Mouse (Mus musculus): ENCODE measurements around the gene Timm17b.
"Not testable (repeated sequence)": the region's sequence is repeated elsewhere in the genome, so short reads cannot be mapped to it uniquely, and the experiment has no call there.

The Timm17b gene

DNA sequence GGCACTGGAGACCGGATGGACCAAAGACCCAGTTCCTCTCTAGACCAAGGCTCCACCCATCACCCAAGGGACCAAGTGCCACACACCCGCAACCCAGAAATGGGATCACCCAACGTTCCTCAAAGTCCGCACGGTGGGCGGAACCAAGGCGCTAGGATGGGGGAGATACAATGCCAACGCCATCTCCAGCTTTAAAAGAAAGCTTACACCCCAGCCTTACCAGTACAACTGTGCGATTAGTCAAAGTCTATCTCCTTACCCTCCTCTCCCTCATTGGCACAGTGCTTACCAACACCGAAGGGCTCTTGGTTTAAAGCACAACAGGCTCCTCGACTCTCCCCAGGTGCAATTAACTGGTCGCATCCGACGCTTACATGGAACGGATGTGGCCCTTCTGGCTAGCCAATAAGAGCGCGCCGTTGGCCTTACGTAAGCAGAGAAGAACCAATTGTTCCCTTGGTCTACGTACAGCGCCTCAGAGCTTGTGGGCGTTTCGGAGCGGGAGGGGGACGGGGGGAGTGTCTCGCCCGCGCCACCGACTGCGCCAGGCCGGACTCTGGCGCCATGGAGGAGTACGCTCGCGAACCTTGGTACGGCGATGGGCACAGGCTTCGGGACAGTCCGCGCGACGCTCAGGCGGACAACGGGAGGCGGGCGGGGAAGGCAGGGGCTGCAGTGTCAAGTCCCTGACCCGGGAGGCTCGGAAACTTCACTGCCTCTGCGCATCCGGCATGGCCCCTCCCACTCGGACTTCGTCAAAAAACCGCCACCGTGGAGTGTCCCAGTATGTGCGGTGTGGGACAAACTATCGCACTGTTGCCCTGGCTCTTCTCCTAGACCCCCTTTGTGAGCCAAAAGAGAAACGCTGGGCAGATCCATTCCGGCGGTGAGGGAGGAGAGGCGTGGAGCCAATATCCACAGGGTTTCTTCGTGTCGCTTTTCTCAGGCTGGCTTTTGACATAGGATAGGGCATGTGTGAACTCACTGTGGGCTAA, at the start of gene Timm17b, which contains the start of gene Pqbp1:
Timm17b (plus strand) TSS at position 478 of the 995 bp plus-strand sequence.
Pqbp1 (minus strand) TSS at position 390 of the 995 bp plus-strand sequence.
- peak; percentile 69 to 74 for DNase-seq (ENCODE audit: low read depth in 2 of 2, low spot score in 2 of 2)

DNA sequence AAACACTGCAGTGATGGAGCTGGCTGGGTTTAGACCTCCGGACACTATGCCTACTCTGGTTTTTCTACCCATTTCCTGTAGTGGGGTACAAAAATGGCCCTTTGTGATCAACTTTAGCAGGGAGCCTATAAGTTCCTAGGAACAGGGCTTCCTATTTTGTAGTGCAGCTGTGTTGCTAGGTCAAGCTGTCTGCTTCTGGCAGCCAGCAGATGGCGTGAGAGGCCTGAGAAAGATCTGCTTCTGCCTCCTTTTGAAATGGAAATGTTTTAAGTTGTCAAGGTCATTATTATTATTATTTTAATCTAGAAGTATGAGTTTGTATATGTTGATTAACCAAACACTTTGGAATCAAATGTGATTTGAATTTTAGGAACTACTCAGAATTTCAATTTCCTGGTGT, 44.6 kb upstream of the Timm17b start:
- peak in 1 of 2 experiments; percentile 46 for DNase-seq (ENCODE audit: low read depth in 2 of 2, low spot score in 2 of 2)

DNA sequence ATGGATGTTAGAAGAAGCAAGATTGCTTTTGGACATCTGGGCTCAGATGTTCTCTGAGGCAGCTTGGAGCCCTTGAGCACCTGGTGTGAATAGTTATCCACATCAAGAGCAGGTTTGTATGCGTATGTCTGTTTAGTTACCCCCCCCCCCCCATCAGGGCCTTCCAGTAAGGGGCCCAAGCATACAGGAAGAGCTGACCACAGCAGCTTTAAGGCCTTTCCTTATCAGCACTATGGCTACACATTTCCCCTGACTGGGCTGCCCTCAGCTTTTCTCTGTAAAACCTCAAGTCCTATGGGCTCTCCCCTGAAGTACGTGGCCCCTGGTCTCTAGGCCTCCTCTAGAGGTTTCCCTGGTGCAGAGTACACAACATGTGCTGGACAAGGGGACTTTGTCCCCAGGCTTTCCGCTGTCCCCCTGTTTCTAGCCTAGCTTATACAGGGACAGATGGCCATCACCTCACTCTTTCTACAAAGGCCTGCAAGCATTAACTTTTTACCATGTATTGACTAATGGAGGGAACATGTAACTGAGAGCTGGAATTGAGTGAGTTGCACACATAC, 39.9 kb upstream of the Timm17b start:
- no peak for DNase-seq (ENCODE audit: low read depth in 2 of 2, low spot score in 2 of 2)

DNA sequence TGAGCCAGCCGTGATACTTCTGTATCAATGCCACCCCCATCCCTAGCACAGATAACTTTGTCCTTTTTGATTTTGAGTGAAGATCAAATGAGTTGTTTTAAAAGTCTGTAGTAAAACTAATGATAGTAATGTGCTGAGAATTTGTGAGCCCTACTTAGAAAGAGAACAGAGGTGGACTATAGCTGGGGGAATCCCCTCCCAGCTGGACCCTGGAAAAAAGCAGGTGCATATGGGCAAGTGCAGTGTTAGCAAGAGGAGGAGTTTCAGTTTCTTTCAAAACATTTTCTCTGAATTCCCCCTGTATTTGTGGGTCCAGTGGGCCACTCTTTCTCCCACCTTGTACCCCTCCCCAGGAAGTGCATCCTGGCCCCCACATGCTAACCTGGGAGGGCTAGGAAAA, 36.0 kb upstream of the Timm17b start:
- no peak for DNase-seq (ENCODE audit: low read depth in 2 of 2, low spot score in 2 of 2)

DNA sequence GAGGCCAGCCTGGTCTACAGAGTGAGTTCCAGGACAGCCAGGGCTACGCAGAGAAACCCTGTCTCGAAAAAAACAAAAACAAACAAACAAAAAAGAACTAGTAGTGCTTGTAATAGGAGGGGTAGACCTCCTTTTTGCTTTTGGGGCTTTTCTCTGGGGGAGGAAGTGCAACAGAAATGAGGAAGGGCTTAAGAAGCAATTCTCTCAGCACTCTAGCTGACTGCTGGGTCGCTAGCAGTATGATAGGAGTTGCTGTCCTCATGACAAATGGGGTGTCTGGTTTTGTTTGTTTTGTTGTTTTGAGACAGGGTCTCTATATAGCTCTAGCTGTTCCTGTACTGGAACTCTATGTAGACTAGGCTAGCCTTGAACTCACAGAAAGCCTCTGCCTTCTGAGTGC, 34.6 kb upstream of the Timm17b start:
- DNase-seq (ENCODE audit: low read depth in 2 of 2, low spot score in 2 of 2) = no peak

DNA sequence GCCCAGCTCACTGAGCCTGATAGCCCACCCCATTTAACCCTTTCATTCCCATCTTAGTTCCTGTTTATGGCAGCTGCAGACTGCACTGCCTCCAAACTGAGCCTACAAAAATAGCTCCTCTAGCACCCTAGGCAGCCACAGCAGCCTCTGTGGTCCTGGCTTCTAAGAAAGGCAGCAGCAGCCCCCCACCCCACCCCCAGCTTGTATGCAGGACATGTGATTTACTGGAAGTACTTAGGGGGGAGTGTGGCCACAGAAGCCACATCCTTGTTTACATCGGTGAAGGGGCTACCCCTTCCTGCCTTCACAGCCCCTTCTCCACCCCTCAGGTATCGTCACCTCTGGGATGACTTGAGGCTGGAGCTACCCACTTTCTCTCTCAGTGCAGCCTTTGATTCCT, 33.8 kb upstream of the Timm17b start:
- peak; percentile 62 to 73 for DNase-seq (ENCODE audit: low read depth in 2 of 2, low spot score in 2 of 2)

DNA sequence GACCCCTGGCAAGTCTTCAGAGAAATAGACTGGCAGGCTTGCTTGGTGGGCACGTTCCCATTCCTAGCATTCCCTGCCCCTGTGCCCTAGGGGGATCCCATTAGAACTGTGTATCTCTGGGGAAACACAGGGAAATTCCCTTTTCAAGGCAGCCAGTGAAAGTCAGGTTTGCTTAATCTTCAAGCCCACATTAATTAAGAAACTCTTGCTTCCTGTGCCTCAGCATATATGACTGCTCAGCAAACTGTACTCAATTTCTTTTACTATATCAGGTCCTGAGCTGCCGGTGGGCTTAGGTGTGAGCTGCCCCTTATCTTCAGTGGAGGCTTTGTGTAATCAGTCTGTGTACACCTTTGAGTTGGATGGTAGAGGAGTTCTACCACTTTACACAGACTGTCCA, 33.4 kb upstream of the Timm17b start:
- no peak for DNase-seq (ENCODE audit: low read depth in 2 of 2, low spot score in 2 of 2)

DNA sequence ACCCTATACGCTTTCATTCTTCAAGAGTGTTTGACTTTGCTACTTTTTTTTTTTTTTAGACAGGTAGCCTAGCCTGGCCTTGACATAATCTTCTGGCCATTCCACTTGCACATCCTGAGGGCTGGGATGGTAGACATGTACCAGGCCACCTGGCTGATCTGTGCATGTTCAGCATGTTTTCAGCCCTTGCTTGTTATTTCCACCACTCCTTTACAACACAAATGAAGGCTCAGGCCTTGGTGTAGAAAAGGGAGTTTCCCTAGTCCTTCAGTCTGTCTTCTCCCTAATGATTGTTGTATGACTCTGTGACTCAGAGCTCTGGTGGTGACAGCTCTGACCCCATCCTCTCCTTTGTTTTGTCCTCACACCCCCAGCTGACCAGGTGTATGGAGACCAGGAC, 32.0 kb upstream of the Timm17b start:
- DNase-seq (ENCODE audit: low read depth in 2 of 2, low spot score in 2 of 2) = no peak

DNA sequence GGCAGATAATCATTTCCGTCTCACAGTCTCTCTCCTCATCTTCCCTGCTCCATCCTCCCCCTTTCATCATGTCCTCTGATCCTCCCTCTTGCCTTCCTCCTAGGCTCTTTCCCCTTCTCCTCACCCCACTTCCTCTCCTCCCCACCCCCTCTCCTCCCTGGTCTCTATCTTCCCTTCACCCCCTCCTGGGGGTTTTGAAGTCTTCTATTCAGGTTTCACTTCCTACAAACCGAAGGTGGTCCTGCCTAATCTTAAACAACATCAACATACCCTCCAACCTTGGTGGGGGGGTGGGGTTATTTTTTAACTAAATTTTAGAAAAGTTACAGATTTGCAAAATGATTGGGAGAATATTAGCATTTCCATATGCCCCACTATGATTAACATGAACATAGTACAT, 30.7 kb upstream of the Timm17b start:
- no peak for DNase-seq (ENCODE audit: low read depth in 2 of 2, low spot score in 2 of 2)

DNA sequence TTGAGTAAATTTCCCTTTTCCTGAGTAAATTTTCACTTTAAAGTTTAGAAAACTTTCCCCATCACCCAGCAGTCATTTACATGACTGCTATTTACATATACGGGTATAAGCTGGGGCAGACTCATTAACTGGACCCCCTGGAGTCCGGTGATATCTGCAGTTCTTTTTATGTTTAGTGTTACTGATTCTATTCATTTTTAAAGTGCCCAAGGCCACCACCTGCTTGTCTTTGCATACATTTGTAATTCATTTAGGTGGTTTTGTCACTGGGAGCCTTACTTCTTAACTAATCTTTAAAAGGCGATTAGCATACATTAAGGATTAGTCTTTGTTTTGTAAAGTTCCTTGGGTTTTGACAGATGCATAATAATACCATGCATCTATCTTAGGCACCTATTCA, 29.3 kb upstream of the Timm17b start:
- no peak for DNase-seq (ENCODE audit: low read depth in 2 of 2, low spot score in 2 of 2)

DNA sequence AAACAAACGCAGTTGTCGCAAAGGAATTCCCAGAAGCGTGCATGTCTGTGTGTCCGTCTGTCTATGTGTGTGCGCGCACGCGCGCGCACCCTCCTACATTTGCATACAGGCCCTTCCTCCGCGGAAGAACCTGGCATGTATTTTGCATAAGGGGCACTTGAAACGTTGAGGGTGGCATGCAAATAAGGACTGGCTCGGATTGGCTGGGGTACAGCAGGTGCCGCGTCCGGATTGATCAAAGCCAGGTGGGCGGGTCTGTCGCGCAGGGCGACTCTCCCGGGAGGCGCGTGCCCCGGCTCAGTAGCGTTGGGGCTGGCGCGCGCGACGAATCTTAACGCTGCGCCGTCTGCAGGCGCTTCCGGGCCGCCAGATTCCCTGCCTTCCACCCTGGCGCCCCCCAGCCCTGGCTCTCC, 21.1 kb upstream of the Timm17b start, which contains the start of gene Pim2:
Pim2 (plus strand) TSS at position 256 of the 413 bp plus-strand sequence.
- peak; percentile 81 to 82 for DNase-seq (ENCODE audit: low read depth in 2 of 2, low spot score in 2 of 2)

DNA sequence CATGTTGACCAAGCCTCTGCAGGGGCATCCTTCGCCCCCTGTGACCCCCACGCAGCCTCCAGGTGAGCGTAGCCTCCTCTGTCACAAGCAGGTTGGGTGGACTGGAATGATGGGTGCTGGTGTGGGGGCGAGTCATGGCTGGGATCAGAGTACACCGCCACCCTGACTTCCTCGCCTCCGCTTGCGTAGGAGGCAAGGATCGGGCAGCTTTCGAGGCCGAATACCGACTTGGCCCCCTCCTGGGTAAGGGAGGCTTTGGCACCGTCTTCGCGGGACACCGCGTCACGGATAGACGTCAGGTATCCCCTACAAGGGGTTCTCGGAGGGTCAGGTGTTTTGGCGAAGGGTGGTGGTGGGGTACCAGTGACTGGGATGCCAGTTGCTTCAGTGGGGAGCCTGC, 20.7 kb upstream of the Timm17b start:
- DNase-seq (ENCODE audit: low read depth in 2 of 2, low spot score in 2 of 2) = peak in 1 of 2 experiments; percentile 28

DNA sequence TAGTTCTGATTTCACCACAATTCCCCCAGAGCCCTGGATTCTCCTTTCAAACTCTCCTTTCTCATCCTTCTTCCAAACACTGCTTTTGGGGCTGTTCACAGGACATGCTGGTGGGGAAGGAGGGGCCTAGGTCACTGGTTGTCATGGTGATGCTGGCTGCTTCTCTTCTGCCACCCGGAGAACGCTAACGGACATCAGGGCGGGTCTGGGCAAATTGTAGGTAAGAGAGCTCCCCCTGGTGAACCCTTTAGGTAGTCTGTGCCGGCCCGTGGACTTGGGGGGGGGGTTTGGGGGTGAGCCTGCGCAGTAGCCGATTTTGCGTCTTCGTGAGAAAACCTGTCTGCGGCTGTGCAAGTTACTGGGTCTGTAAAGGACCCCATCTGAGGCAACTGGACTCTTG, 19.3 kb upstream of the Timm17b start:
- peak; percentile 57 to 68 for DNase-seq (ENCODE audit: low read depth in 2 of 2, low spot score in 2 of 2)

DNA sequence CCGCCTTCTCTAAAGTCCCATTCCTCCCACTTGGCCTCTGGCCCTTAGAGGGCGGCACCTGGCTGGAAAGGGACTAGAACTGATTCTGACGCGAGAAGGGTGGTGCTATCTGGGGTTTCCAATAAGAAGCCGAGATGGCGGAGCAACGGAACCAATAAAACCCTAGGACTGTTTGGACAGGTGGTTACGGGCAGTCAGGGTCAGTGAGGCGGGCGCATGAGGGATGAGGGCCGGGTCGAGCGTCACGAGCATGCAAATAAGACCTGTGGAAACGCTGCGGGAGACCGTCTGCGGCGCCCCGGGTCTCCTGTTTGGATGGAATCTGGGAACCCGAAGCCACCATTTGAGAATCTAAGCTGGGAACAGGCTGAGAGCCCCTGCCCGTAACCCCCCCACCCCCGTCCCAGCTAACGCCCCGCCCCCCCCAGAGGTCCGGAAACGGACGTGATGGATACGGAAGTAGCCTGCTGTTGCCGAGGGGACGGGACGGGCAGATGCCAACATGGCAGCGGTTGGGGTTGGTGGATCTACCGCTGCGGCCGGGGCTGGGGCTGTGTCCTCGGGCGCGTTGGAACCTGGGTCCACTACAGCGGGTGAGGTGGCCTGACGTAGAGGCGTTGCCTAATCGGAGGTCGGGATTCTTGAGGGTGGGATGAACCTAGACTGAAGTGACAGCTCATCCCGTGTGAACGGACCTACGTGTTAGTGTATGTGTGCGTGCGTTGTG, 15.2 kb upstream of the Timm17b start, which contains the start of gene Slc35a2:
Slc35a2 (plus strand) TSS at position 188 of the 727 bp plus-strand sequence.
- peak in 1 of 2 experiments; percentile 50 for DNase-seq (ENCODE audit: low read depth in 2 of 2, low spot score in 2 of 2)

DNA sequence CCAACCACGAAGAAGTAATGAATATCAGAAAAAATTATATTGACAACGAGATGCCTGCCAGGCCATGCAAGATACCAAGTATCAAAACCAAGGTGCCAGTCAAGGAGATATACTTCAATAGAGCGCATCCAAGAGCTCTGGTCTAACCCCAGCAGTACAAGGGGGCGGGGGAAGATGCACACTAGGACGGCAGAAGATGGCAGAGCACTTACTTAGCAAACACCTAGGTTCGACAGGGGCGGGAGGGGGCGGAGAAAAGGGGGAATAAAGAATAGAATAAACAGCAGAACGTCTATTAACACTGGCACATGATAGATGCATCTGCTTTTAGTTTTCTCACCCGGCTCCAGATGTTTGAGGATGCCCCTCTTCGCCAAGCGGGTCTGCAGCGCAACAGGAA, 946 bp upstream of the Timm17b start:
- DNase-seq (ENCODE audit: low read depth in 2 of 2, low spot score in 2 of 2) = no peak

DNA sequence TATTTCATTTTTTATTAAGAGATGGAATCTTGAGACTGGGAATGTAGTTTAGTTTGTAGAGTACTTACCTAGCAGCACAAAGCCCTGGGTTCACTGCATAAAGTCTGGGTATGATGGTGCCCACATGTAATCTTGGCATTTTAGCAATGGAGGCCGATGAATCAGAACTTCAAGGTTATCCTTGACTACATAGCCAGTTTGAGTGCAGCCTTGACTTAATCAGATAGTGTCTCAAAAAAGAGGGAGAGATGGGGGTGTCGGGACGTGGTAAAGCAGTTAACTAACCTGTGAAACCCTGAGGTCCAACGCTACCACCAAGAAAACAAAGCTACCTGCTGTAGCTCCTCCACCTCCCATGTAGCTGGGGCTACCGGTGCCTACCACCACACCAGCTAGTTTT, 5.3 kb downstream of the Timm17b start:
- DNase-seq (ENCODE audit: low read depth in 2 of 2, low spot score in 2 of 2) = no peak

DNA sequence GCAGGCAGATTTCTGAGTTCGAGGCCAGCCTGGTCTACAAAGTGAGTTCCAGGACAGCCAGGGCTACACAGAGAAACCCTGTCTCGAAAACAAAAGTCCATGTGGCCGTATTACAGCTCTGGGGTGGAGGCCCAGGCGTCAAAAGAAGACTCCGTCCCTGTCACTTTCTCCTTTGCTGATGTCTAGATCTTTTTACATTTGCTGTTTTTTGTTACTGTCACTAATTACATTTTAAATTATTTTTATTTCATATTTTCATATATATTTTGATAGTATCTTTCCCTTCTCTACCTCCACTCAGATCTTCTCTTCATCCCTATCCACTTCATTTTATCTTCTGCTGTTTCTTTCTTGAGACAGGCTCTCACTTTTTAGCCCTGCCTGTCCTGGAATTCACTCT, 8.6 kb downstream of the Timm17b start, which contains the start of gene Gm10491:
Gm10491 (minus strand) TSS at position 101 of the 400 bp plus-strand sequence.
- no peak for DNase-seq (ENCODE audit: low read depth in 2 of 2, low spot score in 2 of 2)

DNA sequence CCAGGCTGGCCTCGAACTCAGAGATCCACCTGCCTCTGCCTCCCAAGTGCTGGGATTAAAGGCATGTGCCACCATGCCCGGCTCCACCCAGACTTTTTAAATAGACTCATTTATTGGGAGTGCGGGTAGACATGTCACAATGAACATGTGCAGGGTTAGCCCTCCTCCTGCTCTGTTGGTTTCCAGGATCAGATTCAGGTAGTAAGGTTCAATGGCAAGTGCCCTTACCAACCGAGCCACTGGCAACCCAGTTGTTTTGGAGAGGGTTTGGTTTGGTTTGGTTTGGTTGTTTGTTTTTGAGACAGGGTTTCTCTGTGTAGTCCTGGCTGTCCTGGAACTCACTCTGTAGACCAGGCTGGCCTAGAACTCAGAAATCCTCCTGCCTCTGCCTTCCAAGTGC, 10.1 kb downstream of the Timm17b start, which contains the start of gene Gm10490:
Gm10490 (plus strand) TSS at position 301 of the 400 bp plus-strand sequence.
- DNase-seq (ENCODE audit: low read depth in 2 of 2, low spot score in 2 of 2) = not testable (repeated sequence)

DNA sequence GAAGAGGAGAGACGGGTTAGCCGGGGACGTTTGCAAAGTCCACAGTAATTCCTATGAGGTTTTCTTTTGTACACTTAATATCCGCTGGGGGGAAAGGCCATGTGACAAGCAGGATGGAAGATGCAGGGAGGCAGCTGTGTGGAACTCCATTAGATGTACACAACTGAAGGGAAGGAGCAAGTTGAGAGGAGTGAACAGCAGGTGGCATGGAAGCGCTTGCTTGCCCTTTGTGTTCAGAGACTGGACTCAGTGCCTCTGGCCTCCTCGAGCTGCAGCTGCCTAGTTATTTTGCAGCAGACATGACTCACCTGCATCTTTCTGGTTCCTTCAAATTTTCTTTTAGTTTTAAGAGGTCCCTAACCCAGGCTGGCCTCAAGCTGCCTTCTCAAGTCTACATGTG, 11.3 kb downstream of the Timm17b start:
- no peak for DNase-seq (ENCODE audit: low read depth in 2 of 2, low spot score in 2 of 2)

DNA sequence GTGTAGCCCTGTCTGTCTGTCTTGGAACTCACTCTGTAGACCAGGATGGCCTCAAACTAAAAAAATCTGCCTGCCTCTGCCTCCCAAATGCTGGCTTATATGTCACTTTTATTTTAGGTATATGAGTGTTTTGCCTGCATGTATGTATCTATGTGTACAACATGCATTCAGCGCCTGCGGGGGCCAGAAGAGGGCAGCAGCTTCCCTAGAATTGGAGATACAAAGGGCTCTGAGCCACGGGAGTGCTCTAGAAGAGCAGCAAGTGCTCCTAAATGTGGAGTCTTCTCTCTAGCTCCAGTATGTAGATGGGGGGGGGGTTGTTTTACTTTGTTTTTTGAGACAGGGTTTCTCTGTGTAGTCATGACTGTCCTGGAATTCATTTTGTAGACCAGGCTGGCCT, 16.5 kb downstream of the Timm17b start:
- DNase-seq (ENCODE audit: low read depth in 2 of 2, low spot score in 2 of 2) = peak in 1 of 2 experiments; percentile 24

DNA sequence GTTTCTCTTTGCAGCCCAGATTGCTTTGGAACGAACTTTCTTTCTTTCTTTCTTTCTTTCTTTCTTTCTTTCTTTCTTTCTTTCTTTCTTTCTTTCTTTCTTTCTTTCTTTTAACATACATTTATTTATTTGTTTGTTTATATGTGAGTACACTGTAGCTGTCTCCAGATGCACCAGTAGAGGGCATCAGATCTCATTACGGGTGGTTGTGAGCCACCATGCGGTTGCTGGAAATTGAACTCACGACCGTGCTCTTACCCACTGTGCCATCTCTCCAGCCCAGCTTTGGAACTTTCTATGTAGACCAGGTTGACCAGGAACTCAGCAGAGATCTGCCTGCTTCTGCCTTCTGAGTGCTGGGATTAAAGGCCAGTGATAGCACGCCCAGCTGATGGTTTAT, 18.8 kb downstream of the Timm17b start:
- not testable (repeated sequence) for DNase-seq (ENCODE audit: low read depth in 2 of 2, low spot score in 2 of 2)

Data from CD8-positive naive resting alpha-beta T cell, adult 2 months (primary cell).